Mouse (Mus musculus): ENCODE measurements at regions not wholly inside any gene's neighbourhood (a gene's known extent, or its start where the extent isn't known, plus 50 kb on each side); places are given as distances from the start of the nearest gene placed in this dataset.

GRCm38 (mm10) chr3:52463911-52464310 is 195.8 kb downstream of the Foxo1 start:
- no peak for TF ChIP-seq CTCF (IDR thresholded peaks at IDR 0.05; ENCODE audit: insufficient read depth, low read depth, low read length)
- no peak for TF ChIP-seq POLR2A (IDR thresholded peaks at IDR 0.05; ENCODE audit: insufficient read depth, low read depth, low read length)

All from olfactory bulb, adult 2 months (tissue).